Mouse (Mus musculus) stomach, postnatal 0 days (tissue): ENCODE data around the gene Cog4. TPM values are rescaled to one million over a fixed set of nuclear protein-coding genes. Genes with fewer than 3 reads are reported as not detected.

Experiments
- ATAC-seq: fragments of 200-750 bp; cut with Nextera tagmentation; 2 replicates; pipeline ENCODE4 v1.8.0; 2017; ENCODE audit not compliant: low FRiP score, low TSS enrichment
- DNase-seq: peaks from one replicate; pipeline ENCODE4 v3.0.0-alpha.2; 2016; ENCODE audit warnings: low spot score
- H3K27ac ChIP-seq: fragments of 300-500 bp; sonication (generic); replicated peaks from 2 replicates; pipeline ENCODE4 v1.5.1; 2014; ENCODE audit warnings: mild to moderate bottlenecking, control low read depth
- H3K27me3 ChIP-seq: fragments of 300-500 bp; sonication (generic); 2 replicates; pipeline ENCODE4 v1.6.1; 2014; ENCODE audit warnings: low read length; ENCODE audit not compliant: control insufficient read depth, insufficient read depth
- H3K36me3 ChIP-seq: fragments of 300-500 bp; sonication (generic); 2 replicates; pipeline ENCODE4 v1.6.1; 2014; ENCODE audit warnings: low read length, mixed read lengths; ENCODE audit not compliant: control insufficient read depth, insufficient read depth
- H3K4me1 ChIP-seq: fragments of 300-500 bp; sonication (generic); replicated peaks from 2 replicates; pipeline ENCODE4 v1.6.1; 2014; ENCODE audit warnings: antibody characterized with exemption; ENCODE audit not compliant: control insufficient read depth, insufficient read depth
- H3K4me2 ChIP-seq: fragments of 300-500 bp; sonication (generic); replicated peaks from 2 replicates; pipeline ENCODE4 v1.6.1; 2014; ENCODE audit warnings: low read depth, mild to moderate bottlenecking, control low read depth, moderate library complexity
- H3K4me3 ChIP-seq: fragments of 300-500 bp; sonication (generic); 2 replicates; pipeline ENCODE4 v1.5.1; 2014; ENCODE audit warnings: low read depth, low read length, control low read depth
- H3K9ac ChIP-seq: fragments of 300-500 bp; sonication (generic); 2 replicates; pipeline ENCODE4 v1.6.1; 2014; ENCODE audit warnings: mild to moderate bottlenecking, low read length, control low read depth, mixed read lengths
- H3K9me3 ChIP-seq: fragments of 300-500 bp; sonication (generic); 2 replicates; pipeline ENCODE4 v1.6.1; 2016; ENCODE audit warnings: low read length; ENCODE audit not compliant: control insufficient read depth
- CTCF ChIP-seq: IDR thresholded peaks from 2 replicates; pipeline ENCODE4 v1.5.1; 2016; ENCODE audit warnings: antibody characterized with exemption, low read depth, mild to moderate bottlenecking, moderate library complexity
- EP300 ChIP-seq: optimal IDR thresholded peaks from 2 replicates; pipeline ENCODE3; 2016; ENCODE audit warnings: antibody characterized with exemption
- WGBS: fragments of 180-500 bp; shearing (Covaris S2); extraction: QIAGEN DNeasy Blood & Tissue Kit; methylation state at CpG from one replicate; pipeline ENCODE4 v1.1.7; 2014; 5-methylcytosine and 5-hydroxymethylcytosine counted together
- polyA plus RNA-seq: library from polyadenylated mRNA; unstranded; fragments of >200 nt; fragmentation: Nextera tagmentation; extraction: Ambion mirVana; gene quantifications from 2 replicates; pipeline ENCODE4 v1.2.1, GENCODE M21; 2015

The Cog4 gene
- polyA plus RNA-seq, result 34.1 and 34.9 TPM in 2 replicates

GRCm38 (mm10) chr8:110846405-110847170 lies at the start of gene Cog4, which contains the start of gene Sf3b3:
Gene Cog4, plus strand, starts transcription at chr8:110846600.
Gene Sf3b3, minus strand, starts transcription at chr8:110846787.
- Histone ChIP-seq H3K27ac (peak within 1 kb of the TSS; percentile 93), H3K4me2 (peak within 1 kb of the TSS; percentile 57), H3K4me3 (peak within 1 kb of the TSS; percentile 88), H3K9me3 (no peaks in the 10 kb centered on the region), H3K27me3 (no peaks in the 10 kb centered on the region), H3K4me1 (no peaks in the 10 kb centered on the region), H3K9ac (peak within 1 kb of the TSS; percentile 88), H3K36me3 (peaks cover 14% of the 10 kb centered on the region)
- WGBS, result under 1% methylated on average over 53 of the region's 53 CpGs
- peak; percentile 27; the same call in 1 of the 2 replicates for TF ChIP-seq CTCF
- TF ChIP-seq EP300, result peak; percentile 96
- ATAC-seq, result peak; percentile 91
- peak; percentile 86 for DNase-seq

GRCm38 (mm10) chr8:110797086-110797485 lies 49.3 kb upstream of the Cog4 start:
- DNase-seq (no peak), ATAC-seq (no peak)
- Histone ChIP-seq H3K36me3 (no peaks in the 10 kb centered on the region), H3K9ac (no peak overlapping the region), H3K4me1 (0 out of 2 replicates have a peak, but pooled peaks cover 3% of the 10 kb centered on the region), H3K27me3 (no peaks in the 10 kb centered on the region), H3K4me3 (no peak overlapping the region), H3K27ac (no peak overlapping the region), H3K4me2 (no peak overlapping the region), H3K9me3 (no peaks in the 10 kb centered on the region)
- WGBS, result 90% methylated on average over 8 of the region's 8 CpGs
- no peak for TF ChIP-seq EP300
- TF ChIP-seq CTCF, result no peak

GRCm38 (mm10) chr8:110802988-110803387 lies 43.4 kb upstream of the Cog4 start:
- DNase-seq, result no peak
- Histone ChIP-seq H3K27me3 (no peaks in the 10 kb centered on the region), H3K4me3 (no peak overlapping the region), H3K9ac (no peak overlapping the region), H3K36me3 (no peaks in the 10 kb centered on the region), H3K4me2 (no peak overlapping the region), H3K27ac (no peak overlapping the region), H3K4me1 (no peaks in the 10 kb centered on the region), H3K9me3 (no peaks in the 10 kb centered on the region)
- no peak for ATAC-seq
- TF ChIP-seq CTCF (no peak), EP300 (no peak)
- WGBS, result 73% methylated on average over 5 of the region's 5 CpGs

GRCm38 (mm10) chr8:110803856-110804255 lies 42.5 kb upstream of the Cog4 start:
- Histone ChIP-seq H3K9ac (no peak overlapping the region), H3K9me3 (no peaks in the 10 kb centered on the region), H3K27ac (no peak overlapping the region), H3K27me3 (no peaks in the 10 kb centered on the region), H3K4me2 (no peak overlapping the region), H3K36me3 (no peaks in the 10 kb centered on the region), H3K4me3 (no peak overlapping the region), H3K4me1 (no peaks in the 10 kb centered on the region)
- peak; percentile 30 for DNase-seq
- TF ChIP-seq EP300 (no peak), CTCF (no peak)
- WGBS, result 61% methylated on average over 9 of the region's 9 CpGs
- ATAC-seq, result 0 out of 2 replicates have a peak, but pooled peaks have one; percentile 23

- H3K4me1 ChIP-seq, result no peaks in the 10 kb centered on the region
- WGBS, result 37% methylated on average over 3 of the region's 3 CpGs
- H3K36me3 ChIP-seq, result peaks cover 10% of the 10 kb centered on the region; the same call in 1 of the 2 replicates
- no peak for TF ChIP-seq CTCF
- no peak for TF ChIP-seq EP300
- no peaks in the 10 kb centered on the region for H3K9me3 ChIP-seq
- ATAC-seq (peak; percentile 29), DNase-seq (peak; percentile 24)
- H3K27me3 ChIP-seq, result no peaks in the 10 kb centered on the region
- no peak overlapping the region for H3K4me3 ChIP-seq
- H3K9ac ChIP-seq, result no peak overlapping the region
- H3K27ac ChIP-seq, result no peak overlapping the region
- peak overlapping the region; percentile 39; the same call in 1 of the 2 replicates for H3K4me2 ChIP-seq
Observed at GRCm38 (mm10) chr8:110804825-110805514, 41.4 kb upstream of the Cog4 start.

- Histone ChIP-seq H3K36me3 (peaks cover 15% of the 10 kb centered on the region), H3K9me3 (no peaks in the 10 kb centered on the region), H3K27ac (peak within 1 kb of the TSS; percentile 40; the same call in 1 of the 2 replicates), H3K27me3 (no peaks in the 10 kb centered on the region), H3K9ac (peak within 1 kb of the TSS; percentile 47; the same call in 1 of the 2 replicates), H3K4me3 (peak within 1 kb of the TSS; percentile 19), H3K4me2 (peak within 1 kb of the TSS; percentile 39), H3K4me1 (no peaks in the 10 kb centered on the region)
- DNase-seq, result peak; percentile 51
- WGBS, result 20% methylated on average over 12 of the region's 12 CpGs
- TF ChIP-seq CTCF (no peak), EP300 (no peak)
- peak; percentile 51; the same call in 1 of the 2 replicates for ATAC-seq
Observed at GRCm38 (mm10) chr8:110805669-110806068, 40.7 kb upstream of the Cog4 start, which contains the start of gene Il34. Gene Il34, minus strand, starts transcription at chr8:110805924.
